Mouse (Mus musculus): ENCODE results near the gene Kank2.
A peak's percentile ranks its signal among the peaks of the same experiment; 100 is the strongest.

The Kank2 gene

GRCm38 (mm10) chr9:21798345-21799009, at the start of gene Kank2:
Gene Kank2, minus strand, starts transcription at chr9:21798744.
- DNase-seq (ENCODE audit: low spot score): peak; percentile 90

GRCm38 (mm10) chr9:21847926-21848325, 49.4 kb upstream of the Kank2 start:
- DNase-seq (ENCODE audit: low spot score): no peak

GRCm38 (mm10) chr9:21847425-21847824, 48.9 kb upstream of the Kank2 start:
- no peak for DNase-seq (ENCODE audit: low spot score)

DNA sequence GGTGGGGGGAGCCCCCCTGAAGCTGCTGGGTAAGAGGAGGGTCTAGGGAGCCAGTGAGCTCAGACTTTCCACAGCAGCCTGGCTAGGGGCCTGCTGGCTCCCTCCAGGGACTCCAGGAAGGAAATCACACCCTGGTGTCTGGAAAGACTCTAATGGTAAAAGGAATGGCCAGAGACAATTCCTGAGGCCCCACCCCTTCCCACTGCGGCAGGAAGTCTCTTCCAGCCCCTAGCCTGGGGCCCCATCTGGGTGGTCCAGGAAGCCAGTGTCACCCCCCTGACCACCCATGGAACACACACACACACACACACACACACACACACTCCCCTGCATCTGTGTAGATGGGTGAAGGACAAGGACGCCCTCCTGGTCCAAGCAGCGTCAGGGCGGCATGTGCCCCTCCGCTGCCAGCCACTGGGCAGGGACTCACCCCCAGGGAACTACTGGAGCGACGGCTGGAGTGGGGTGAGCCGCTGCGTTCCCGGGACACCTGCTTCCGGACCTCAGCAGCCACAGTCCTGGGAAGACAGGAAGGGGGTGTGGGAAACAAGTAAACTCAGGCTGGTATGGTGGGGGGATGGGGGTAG, 48.3 kb upstream of the Kank2 start:
- peak; percentile 43 for DNase-seq (ENCODE audit: low spot score)

GRCm38 (mm10) chr9:21845381-21846080, 47.0 kb upstream of the Kank2 start:
- peak; percentile 54 for DNase-seq (ENCODE audit: low spot score)

GRCm38 (mm10) chr9:21843086-21843485, 44.5 kb upstream of the Kank2 start:
- DNase-seq (ENCODE audit: low spot score): no peak

- DNase-seq (ENCODE audit: low spot score): no peak
These were observed 43.8 kb upstream of the Kank2 start for GRCm38 (mm10) chr9:21842391-21842790.

- no peak for DNase-seq (ENCODE audit: low spot score)
These were observed 42.8 kb upstream of the Kank2 start for GRCm38 (mm10) chr9:21841340-21841739.

DNA sequence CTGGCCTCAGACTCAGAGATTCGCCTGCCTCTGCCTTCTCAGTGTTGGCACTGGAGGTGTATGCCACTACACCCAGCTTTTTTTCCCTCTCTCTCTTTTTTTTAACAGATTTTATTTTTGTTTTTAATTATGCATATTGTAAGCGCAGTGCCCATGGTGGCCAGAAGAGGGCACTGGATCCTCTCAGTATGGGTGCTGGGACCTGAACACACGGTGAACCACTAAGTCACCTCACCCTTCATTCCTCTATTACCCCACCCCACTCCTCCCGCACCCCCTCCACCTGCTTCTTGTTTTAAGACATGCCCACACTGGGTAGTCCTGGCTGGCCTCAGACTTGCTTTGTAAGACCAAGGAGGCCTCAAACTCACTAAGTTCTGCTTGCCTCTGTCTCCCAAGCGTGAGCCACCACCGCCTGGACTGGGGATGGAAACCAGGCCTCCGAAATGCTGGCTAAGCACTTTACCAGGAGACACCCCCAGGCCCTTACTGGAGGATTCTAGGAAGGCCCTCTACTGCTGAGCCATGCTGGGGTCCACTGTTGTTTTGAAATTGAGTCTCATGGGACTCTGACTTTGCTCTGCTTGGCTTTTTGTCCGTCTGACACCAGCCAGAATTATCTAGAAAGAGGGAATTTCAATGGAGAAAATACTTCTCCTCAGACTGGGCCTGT, 41.7 kb upstream of the Kank2 start:
- DNase-seq (ENCODE audit: low spot score): peak; percentile 73

DNA sequence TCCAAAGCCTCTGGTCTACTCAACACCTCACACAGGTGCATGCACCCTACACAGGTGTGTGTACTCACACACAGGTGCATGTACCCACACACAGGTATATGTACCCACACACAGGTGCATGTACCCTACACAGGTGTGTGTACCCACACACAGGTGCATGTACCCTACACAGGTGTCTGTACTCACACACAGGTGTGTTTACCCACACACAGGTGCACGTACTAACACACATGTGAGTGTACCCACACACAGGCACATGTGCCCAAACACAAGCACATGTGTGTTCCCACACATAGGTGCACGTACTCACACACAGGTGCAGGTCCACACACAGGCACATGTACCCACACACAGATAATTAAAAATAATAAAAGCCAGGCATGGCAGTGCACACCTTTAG, 39.1 kb upstream of the Kank2 start:
- no peak for DNase-seq (ENCODE audit: low spot score)

DNA sequence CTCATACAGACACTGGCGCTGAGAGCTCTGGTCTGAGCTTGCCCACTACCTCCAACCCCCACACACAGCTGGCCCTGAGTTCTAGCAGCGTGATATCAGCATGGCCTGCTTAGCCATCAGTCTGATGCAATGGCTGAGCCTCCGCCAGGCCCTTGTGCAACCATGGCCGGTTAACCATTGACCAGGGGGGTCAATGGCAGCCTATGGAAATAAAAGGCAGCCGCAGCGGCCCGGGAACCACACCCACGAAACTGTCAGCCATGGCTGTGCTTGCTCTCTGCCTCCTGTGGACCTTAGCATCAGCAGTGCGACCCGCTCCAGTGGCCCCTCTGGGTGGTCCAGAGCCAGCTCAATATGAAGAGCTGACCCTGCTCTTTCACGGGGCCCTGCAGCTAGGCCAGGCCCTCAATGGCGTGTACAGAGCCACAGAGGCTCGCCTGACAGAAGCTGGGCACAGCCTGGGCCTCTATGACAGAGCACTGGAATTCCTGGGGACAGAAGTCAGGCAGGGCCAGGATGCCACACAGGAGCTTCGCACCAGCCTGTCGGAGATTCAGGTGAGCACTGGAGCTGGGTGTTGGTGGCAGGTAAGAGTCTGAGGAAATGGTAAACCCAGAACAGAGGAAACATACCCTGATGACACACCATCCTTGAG, 36.8 kb upstream of the Kank2 start, which contains the start of gene Angptl8:
TSS of gene Angptl8 (plus strand) at position 253 of the 655 bp plus-strand sequence.
- no peak for DNase-seq (ENCODE audit: low spot score)

DNA sequence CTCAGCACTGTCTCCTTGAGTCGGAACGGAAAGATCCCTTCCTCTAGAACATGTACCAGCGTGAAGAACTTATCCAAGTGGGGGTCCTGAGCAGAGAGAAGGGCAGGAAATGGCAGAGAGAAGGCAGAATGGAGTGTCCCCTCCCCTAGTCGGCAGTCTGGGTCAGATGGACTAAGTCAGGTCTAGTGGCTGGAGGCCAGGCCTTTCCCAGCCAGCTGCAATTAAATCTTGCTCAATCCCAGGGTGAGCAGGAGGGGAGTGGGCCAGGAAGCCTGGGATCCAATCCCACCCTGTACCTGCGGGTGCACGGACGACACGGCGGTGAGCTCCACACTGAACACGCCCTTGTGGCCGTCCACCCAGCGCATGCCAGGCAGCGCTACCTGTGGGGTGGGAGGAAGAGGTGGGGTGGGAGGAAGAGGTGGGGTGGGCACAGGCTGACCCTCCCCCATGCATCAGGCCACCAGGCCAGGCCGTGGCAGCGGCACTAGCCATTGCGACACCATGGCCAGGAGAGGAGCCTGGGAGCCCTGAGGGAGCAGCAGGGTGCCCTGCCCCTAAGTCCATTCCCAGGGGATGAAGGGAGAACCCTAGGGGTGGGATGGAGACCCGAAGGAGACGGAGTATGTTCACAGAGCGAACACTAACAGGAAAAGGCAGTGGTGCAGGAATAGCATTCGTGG, 33.2 kb upstream of the Kank2 start:
- DNase-seq (ENCODE audit: low spot score): no peak

DNA sequence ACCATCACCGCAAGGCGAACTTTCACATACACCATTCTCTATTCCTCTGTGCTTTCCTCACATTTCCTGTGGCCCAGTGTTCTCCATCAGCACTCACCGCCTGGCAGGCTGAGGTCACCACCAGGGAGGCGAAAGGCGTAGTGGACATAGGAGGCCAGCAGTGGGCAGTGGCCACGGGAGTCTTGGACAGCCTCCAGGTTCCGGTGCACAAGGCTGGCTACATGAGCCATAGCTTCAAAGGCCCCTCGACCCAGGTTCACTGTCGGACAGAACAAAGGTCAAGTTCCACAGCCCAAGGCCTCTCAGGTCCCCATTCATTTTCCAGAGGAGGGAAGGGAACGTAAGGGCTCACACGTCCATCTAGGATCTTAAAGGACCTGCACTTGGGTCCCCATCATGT, 32.4 kb upstream of the Kank2 start:
- no peak for DNase-seq (ENCODE audit: low spot score)

GRCm38 (mm10) chr9:21830461-21830850, 31.9 kb upstream of the Kank2 start:
- DNase-seq (ENCODE audit: low spot score): no peak

GRCm38 (mm10) chr9:21829834-21830460, 31.4 kb upstream of the Kank2 start:
- DNase-seq (ENCODE audit: low spot score): no peak

GRCm38 (mm10) chr9:21824366-21824765, 25.8 kb upstream of the Kank2 start:
- DNase-seq (ENCODE audit: low spot score): no peak

- no peak for DNase-seq (ENCODE audit: low spot score)
These were observed 25.4 kb upstream of the Kank2 start for GRCm38 (mm10) chr9:21823957-21824356.

- DNase-seq (ENCODE audit: low spot score): no peak
These were observed 24.1 kb upstream of the Kank2 start for GRCm38 (mm10) chr9:21822686-21823085.

- no peak for DNase-seq (ENCODE audit: low spot score)
These were observed 21.6 kb upstream of the Kank2 start for GRCm38 (mm10) chr9:21820183-21820582.

DNA sequence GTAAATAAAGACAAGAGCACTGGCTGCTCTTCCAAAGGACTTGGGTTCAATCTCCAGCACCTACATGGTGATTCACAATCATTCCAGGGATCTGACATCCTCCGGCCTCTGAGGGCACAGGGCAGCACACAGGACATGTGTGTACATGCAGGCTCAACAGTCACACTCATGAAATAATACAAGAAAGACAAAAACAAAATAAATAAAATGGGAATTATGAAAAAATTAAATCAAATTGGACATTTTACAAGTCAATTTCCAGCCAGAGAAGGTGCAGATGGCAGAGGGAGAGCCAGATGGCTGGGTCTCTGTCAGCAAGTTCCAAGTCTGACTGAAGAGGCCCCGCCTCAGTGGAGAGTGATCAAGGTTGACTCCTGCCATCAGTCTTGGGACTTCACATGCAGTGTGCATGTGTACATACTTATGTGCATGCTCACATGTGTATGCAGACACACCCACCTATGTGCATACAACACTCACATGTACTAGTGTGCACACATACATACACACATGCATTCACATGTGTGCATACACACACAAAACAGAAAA, 20.7 kb upstream of the Kank2 start:
- DNase-seq (ENCODE audit: low spot score): no peak

DNA sequence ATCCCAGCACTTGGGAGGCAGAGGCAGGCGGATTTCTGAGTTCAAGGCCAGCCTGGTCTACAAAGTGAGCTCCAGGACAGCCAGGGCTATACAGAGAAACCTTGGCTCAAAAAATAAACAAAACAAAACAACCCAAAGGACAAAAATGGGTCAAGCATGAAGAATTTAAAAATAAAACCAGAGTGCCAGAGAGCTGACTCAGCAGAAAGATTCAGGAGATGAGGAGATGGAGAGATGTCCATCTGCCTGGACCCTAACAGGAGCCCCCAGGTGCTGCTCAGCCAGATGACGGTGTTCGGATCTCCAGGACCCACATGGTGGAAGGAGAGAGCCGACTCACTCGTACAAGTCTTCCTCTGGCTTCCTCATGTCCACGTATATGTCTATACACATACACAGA, 20.0 kb upstream of the Kank2 start:
- no peak for DNase-seq (ENCODE audit: low spot score)
